Mouse (Mus musculus) 416B (cell line): ENCODE measurements around the gene D5Ertd577e.
"Not testable (repeated sequence)": the region's sequence is repeated elsewhere in the genome, so short reads cannot be mapped to it uniquely, and the experiment has no call there.

Experiments
- DNase-seq: peaks from one replicate; pipeline ENCODE4 v3.0.0; 2011; ENCODE audit warnings: low read depth

The D5Ertd577e gene

DNA sequence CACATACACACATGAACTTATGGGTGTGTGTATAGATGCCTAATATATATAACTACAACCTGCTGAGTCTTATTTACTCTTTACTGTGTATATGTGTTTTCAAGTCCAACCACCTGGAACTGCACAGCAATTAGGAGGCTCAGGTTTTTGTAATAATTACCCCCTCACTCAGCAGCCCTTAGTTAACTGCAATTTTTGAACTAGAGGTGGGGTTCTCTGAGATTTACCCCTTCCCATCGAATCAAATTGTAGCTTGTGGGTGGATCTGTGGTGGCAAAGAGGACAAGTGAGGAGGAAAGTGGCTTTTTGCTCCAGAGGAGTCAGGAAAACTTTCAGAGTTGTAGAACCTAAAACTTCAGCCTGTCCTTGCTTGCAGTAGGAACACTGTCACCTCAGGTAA is at the start of gene D5Ertd577e:
Gene D5Ertd577e, plus strand, starts transcription at position 301 of the 400 bp plus-strand sequence.
- not testable (repeated sequence) for DNase-seq

DNA sequence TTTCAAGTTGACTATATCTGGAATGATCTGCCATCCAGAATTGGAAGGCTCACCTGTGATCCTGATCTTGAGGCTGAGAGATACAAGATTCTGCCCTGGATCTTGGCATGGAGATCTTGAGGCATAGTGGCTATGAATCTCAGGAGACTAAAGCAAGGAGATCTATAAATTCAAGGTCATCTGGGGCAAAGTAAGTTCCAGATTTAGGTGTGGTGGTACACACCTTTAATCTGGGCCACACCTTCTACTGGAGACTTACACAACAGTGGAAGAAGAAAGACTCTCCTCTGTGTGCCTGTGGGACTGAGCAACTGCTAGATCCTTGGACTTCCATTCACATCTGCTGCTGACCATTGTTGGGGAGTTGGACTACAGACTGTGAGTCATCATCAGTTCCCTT is 53.9 kb downstream of the D5Ertd577e start, which contains the start of gene Gm3286:
Gene Gm3286, plus strand, starts transcription at position 301 of the 400 bp plus-strand sequence.
- not testable (repeated sequence) for DNase-seq
